Mouse (Mus musculus) ovary, postnatal 10 days (tissue): Measurements from ENCODE around the gene Klk1b27.
"Not testable (repeated sequence)": the region's sequence is repeated elsewhere in the genome, so short reads cannot be mapped to it uniquely, and the experiment has no call there.

Experiments used
- DNase-seq: peaks from one replicate; pipeline ENCODE4 v3.0.0; 2022; ENCODE audit warnings: low spot score

The Klk1b27 gene

DNA sequence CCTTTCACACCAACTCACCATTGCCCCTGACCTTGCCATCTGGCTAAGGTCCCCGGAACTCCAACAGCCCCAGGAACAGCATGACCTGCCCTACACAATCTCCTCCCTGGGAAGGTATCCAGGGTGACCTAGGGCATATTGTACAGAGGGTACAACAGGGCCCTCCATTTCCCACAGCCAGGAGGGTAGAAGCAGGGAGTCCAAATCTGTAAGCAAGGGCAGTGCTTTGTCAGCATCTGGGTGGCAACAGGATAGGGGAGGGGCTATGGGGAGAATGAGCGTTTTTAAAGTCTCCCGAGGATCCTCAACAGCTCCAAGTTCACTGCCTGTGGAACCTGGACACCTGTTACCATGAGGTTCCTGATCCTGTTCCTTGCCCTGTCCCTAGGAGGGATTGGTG, at the start of gene Klk1b27:
Klk1b27 (plus strand) TSS at position 301 of the 400 bp plus-strand sequence.
- not testable (repeated sequence) for DNase-seq

DNA sequence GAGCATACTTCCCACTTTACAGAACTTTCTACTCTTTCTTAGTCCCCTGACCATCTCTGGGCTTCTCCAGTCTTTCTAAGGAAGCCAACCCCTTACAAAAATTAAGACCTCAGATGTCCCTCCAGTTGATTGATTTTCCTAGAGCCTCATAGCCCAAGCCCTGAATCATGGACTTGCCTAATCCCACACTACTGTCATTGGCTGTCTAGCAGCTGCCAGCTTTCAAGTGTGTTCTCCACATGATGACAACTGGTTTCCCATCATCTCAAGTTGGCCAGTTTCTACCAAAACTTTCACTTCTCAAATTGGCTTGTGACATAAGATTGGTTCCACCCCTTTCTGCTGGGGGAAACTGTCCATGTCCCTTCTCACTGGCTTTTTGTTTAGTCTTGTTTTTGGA, 47.2 kb upstream of the Klk1b27 start:
- no peak for DNase-seq

DNA sequence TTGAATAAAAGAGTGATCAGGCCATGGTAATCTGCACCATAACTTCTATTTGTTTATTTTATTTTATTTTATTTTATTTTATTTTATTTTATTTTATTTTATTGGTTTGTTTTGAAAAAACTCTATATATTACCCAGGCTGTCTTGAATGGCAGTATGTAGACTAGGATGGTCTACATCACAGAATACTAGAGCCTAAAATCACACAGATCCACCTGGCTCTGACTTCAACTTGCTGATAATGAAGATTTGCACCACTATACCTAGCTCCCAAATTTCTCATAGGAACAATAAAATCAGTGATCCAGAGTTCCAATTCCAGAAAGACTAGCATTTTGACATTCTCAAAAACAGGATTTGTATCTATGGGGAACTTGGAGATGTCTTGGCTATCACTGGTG, 40.2 kb upstream of the Klk1b27 start, which contains the start of gene Klk1b26:
Klk1b26 (plus strand) TSS at position 301 of the 400 bp plus-strand sequence.
- DNase-seq: not testable (repeated sequence)

DNA sequence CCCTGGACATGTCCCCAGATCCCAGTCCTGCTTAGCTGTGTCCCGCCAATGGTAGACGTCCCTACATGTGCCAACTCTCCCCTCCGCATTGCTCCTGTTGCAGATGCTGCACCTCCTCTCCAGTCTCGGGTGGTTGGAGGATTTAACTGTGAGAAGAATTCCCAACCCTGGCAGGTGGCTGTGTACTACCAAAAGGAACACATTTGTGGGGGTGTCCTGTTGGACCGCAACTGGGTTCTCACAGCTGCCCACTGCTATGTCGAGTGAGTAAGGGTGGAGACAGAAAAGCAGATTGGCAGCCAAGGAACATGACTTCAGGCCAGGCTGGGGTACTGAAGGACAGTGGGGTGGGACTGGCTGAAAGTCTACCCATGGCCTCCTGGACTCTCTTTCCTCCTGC, 37.4 kb upstream of the Klk1b27 start:
- not testable (repeated sequence) for DNase-seq

DNA sequence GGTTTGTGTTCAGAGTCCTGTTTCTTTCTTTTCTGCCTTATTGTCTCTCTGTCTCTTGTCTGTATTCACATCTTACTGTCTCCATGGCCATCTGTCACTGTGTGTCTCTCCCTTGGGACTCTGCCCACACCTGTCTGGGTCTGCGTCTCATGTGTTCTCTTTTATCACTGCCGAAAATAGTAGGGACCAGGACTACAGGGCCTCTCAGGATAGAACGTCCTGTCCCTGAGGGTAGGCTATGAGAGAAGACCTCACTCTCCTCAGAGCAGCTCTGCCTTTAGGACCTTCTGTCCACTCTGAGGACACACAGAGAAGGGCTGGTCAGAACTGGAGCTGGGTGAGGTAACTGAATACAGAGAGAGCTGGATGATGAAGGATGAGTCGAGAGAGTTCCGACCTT, 37.0 kb upstream of the Klk1b27 start:
- DNase-seq: no peak

DNA sequence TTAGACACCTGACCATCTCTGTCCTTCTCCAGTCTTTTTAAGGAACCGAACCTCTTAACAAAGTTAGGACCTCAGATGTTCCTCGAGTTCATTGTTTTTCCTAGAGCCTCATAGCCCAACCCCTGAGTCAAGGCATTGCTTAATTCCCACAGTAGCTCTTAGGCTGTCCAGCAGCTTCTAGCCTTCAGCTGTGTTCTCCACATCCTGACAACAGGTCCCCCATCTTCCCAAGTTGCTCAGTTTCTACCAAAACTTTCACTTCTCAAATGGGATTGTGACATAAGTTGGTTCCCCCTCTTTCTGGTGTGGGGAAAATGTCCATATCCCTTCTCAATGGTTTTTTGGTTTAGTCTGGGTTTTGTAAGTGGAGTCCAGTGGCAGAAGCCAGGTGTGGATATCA, 20.0 kb downstream of the Klk1b27 start:
- DNase-seq: no peak

DNA sequence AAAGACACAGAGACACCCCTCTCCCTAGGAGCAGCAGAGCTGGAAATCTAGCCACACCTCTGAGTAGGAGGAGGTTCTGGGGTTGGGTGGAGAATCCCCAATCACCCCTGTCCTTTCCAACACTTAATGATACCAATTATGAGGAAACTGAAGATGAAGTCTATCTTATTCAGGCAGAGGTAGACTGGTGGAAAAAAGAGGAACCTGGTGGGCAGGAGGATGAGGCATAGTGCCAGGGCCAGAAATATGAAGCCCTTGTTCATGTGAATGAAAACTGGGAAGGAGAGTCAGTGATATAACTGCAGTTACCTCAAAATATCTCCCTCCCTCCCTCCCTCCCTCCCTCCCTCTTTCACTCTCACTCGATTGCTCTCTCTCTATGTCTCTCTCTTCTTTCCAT, 25.6 kb downstream of the Klk1b27 start:
- DNase-seq: no peak

DNA sequence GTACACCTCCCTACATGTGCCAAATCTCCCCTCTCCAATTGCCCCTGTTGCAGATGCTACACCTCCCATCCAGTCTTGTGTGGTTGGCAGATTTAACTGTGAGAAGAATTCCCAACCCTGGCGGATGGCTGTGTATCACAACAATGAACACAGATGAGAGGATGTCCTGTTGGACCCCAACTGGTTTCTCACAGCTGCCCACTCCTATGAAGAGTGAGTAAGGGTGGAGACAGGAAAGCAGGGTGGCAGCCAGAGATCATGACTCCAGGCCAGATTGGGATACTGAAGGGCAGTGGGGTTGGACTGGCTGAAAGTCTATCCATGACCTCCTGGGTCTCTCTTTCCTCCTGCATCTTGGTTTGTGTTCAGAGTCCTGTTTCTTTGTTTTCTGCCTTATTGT, 44.0 kb downstream of the Klk1b27 start:
- no peak for DNase-seq

DNA sequence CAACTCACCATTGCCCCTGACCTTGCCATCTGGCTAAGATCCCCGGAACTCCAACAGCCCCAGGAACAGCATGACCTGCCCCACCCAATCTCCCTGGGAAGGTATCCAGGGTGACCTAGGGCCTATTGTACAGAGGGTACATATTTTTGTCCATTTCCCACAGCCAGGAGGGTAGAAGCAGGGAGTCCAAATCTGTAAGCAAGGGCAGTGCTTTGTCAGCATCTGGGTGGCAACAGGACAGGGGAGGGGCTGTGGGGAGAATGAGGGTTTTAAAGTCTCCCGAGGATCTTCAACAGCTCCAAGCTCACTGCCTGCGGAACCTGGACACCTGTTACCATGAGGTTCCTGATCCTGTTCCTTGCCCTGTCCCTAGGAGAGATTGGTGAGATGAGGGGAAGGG, 49.9 kb downstream of the Klk1b27 start, which contains the start of gene Klk1b21:
Klk1b21 (plus strand) TSS at position 301 of the 400 bp plus-strand sequence.
- DNase-seq: not testable (repeated sequence)
